Mouse (Mus musculus) embryonic facial prominence, embryonic 15.5 days (tissue): Measurements from ENCODE around the gene Rnf145. TPM values are rescaled to one million over a fixed set of nuclear protein-coding genes. Genes with fewer than 3 reads are reported as not detected.

Experiments used
- ATAC-seq: fragments of 200-750 bp; cut with Nextera tagmentation; 2 replicates; pipeline ENCODE4 v1.8.0; 2017; ENCODE audit warnings: low read depth, moderate TSS enrichment; ENCODE audit not compliant: insufficient number of reproducible peaks, low FRiP score, low TSS enrichment
- H3K27ac ChIP-seq: fragments of 300-500 bp; sonication (generic); replicated peaks from 2 replicates; pipeline ENCODE4 v1.5.1; 2015; ENCODE audit warnings: mild to moderate bottlenecking, inconsistent platforms
- H3K27me3 ChIP-seq: fragments of 300-500 bp; sonication (generic); 2 replicates; pipeline ENCODE4 v1.6.1; 2015; ENCODE audit warnings: inconsistent platforms
- H3K36me3 ChIP-seq: fragments of 300-500 bp; sonication (generic); 2 replicates; pipeline ENCODE4 v1.6.1; 2015; ENCODE audit warnings: mild to moderate bottlenecking, inconsistent platforms
- H3K4me1 ChIP-seq: fragments of 300-500 bp; sonication (generic); 2 replicates; pipeline ENCODE4 v1.6.1; 2015; ENCODE audit warnings: inconsistent platforms
- H3K4me2 ChIP-seq: fragments of 300-500 bp; sonication (generic); replicated peaks from 2 replicates; pipeline ENCODE4 v1.6.1; 2015; ENCODE audit warnings: mild to moderate bottlenecking, inconsistent platforms
- H3K4me3 ChIP-seq: fragments of 300-500 bp; sonication (generic); replicated peaks from 2 replicates; pipeline ENCODE4 v1.5.1; 2015; ENCODE audit warnings: mild to moderate bottlenecking, inconsistent platforms
- H3K9ac ChIP-seq: fragments of 300-500 bp; sonication (generic); 2 replicates; pipeline ENCODE4 v1.6.1; 2015; ENCODE audit warnings: inconsistent platforms
- H3K9me3 ChIP-seq: fragments of 300-500 bp; sonication (generic); replicated peaks from 2 replicates; pipeline ENCODE4 v1.6.1; 2016; ENCODE audit warnings: inconsistent platforms
- WGBS: fragments of 180-500 bp; shearing (Covaris S2); methylation state at CpG from one replicate; pipeline ENCODE4 v1.1.7; 2015; 5-methylcytosine and 5-hydroxymethylcytosine counted together
- polyA plus RNA-seq: library from polyadenylated mRNA; unstranded; fragments of >200 nt; fragmentation: Nextera tagmentation; extraction: Ambion mirVana; gene quantifications from 2 replicates; pipeline ENCODE4 v1.2.1, GENCODE M21; 2015

Rnf145 gene
- 75.2 and 77.5 TPM in 2 replicates for polyA plus RNA-seq

- Histone ChIP-seq H3K4me2 (peak within 1 kb of the TSS; percentile 93), H3K4me1 (peaks cover 15% of the 10 kb centered on the region), H3K9me3 (no peaks in the 10 kb centered on the region), H3K4me3 (peak within 1 kb of the TSS; percentile 99), H3K9ac (peak within 1 kb of the TSS; percentile 97), H3K27ac (peak within 1 kb of the TSS; percentile 91), H3K27me3 (no peaks in the 10 kb centered on the region), H3K36me3 (no peaks in the 10 kb centered on the region)
- under 1% methylated on average over 70 of the region's 70 CpGs for WGBS
- peak; percentile 87 for ATAC-seq
Measured at GRCm38 (mm10) chr11:44518281-44519095, at the start of gene Rnf145. Rnf145 (plus strand) TSS chr11:44518964.

- peak overlapping the region; percentile 82 for H3K9ac ChIP-seq
- peak; percentile 79 for ATAC-seq
- under 1% methylated on average over 59 of the region's 59 CpGs for WGBS
Measured at GRCm38 (mm10) chr11:44469646-44470431, 48.9 kb upstream of the Rnf145 start.

GRCm38 (mm10) chr11:44470432-44471336 lies 48.1 kb upstream of the Rnf145 start, which contains the start of gene Ublcp1:
Ublcp1 (minus strand) TSS chr11:44470498.
- 0 out of 2 replicates have a peak, but pooled peaks cover 4% of the 10 kb centered on the region for H3K36me3 ChIP-seq
- no peaks in the 10 kb centered on the region for H3K9me3 ChIP-seq
- peaks cover 14% of the 10 kb centered on the region for H3K4me1 ChIP-seq
- peak; percentile 91 for ATAC-seq
- H3K4me2 ChIP-seq = peak within 1 kb of the TSS; percentile 93
- peak within 1 kb of the TSS; percentile 96 for H3K27ac ChIP-seq
- under 1% methylated on average over 54 of the region's 54 CpGs for WGBS
- no peaks in the 10 kb centered on the region for H3K27me3 ChIP-seq
- H3K9ac ChIP-seq = peak within 1 kb of the TSS; percentile 82
- H3K4me3 ChIP-seq = peak within 1 kb of the TSS; percentile 92

More at GRCm38 (mm10) chr11:44469646-44470431, 48.9 kb upstream of the Rnf145 start:
- Histone ChIP-seq H3K4me1 (peaks cover 14% of the 10 kb centered on the region), H3K4me2 (peak overlapping the region; percentile 93), H3K36me3 (0 out of 2 replicates have a peak, but pooled peaks cover 4% of the 10 kb centered on the region), H3K27me3 (no peaks in the 10 kb centered on the region), H3K4me3 (peak overlapping the region; percentile 92), H3K27ac (peak overlapping the region; percentile 96; the same call in 1 of the 2 replicates), H3K9me3 (no peaks in the 10 kb centered on the region)

GRCm38 (mm10) chr11:44471337-44471995 lies 47.3 kb upstream of the Rnf145 start:
- Histone ChIP-seq H3K9me3 (no peaks in the 10 kb centered on the region), H3K4me1 (peaks cover 14% of the 10 kb centered on the region), H3K27me3 (no peaks in the 10 kb centered on the region), H3K4me2 (peak overlapping the region; percentile 93), H3K27ac (peak overlapping the region; percentile 96), H3K9ac (peak overlapping the region; percentile 82), H3K36me3 (no peaks in the 10 kb centered on the region), H3K4me3 (peak overlapping the region; percentile 92)
- 14% methylated on average over 4 of the region's 4 CpGs for WGBS
- ATAC-seq = no peak

GRCm38 (mm10) chr11:44475467-44475866 lies 43.3 kb upstream of the Rnf145 start:
- H3K4me2 ChIP-seq = no peak overlapping the region
- H3K9ac ChIP-seq = no peak overlapping the region
- 72% methylated on average over 3 of the region's 3 CpGs for WGBS

GRCm38 (mm10) chr11:44476445-44476844 lies 42.3 kb upstream of the Rnf145 start:
- H3K4me3 ChIP-seq = no peak overlapping the region
- ATAC-seq = no peak
- 82% methylated on average over 2 of the region's 2 CpGs for WGBS
- no peak overlapping the region for H3K9ac ChIP-seq
- no peaks in the 10 kb centered on the region for H3K27me3 ChIP-seq
- H3K27ac ChIP-seq = no peak overlapping the region
- no peaks in the 10 kb centered on the region for H3K9me3 ChIP-seq
- H3K4me2 ChIP-seq = no peak overlapping the region
- no peaks in the 10 kb centered on the region for H3K36me3 ChIP-seq
- H3K4me1 ChIP-seq = peaks cover 3% of the 10 kb centered on the region; the same call in 1 of the 2 replicates

More at GRCm38 (mm10) chr11:44475467-44475866, 43.3 kb upstream of the Rnf145 start:
- ATAC-seq = no peak
- no peaks in the 10 kb centered on the region for H3K27me3 ChIP-seq
- no peaks in the 10 kb centered on the region for H3K9me3 ChIP-seq
- H3K4me3 ChIP-seq = no peak overlapping the region
- peaks cover 6% of the 10 kb centered on the region for H3K4me1 ChIP-seq
- H3K27ac ChIP-seq = no peak overlapping the region
- no peaks in the 10 kb centered on the region for H3K36me3 ChIP-seq

GRCm38 (mm10) chr11:44478382-44478781 lies 40.4 kb upstream of the Rnf145 start:
- 90% methylated on average over 4 of the region's 4 CpGs for WGBS
- no peaks in the 10 kb centered on the region for H3K36me3 ChIP-seq

GRCm38 (mm10) chr11:44480246-44480645 lies 38.5 kb upstream of the Rnf145 start:
- Histone ChIP-seq H3K9me3 (no peaks in the 10 kb centered on the region), H3K4me1 (no peaks in the 10 kb centered on the region), H3K27me3 (no peaks in the 10 kb centered on the region), H3K27ac (no peak overlapping the region), H3K4me3 (no peak overlapping the region), H3K4me2 (no peak overlapping the region), H3K36me3 (no peaks in the 10 kb centered on the region), H3K9ac (no peak overlapping the region)
- 87% methylated on average over 6 of the region's 6 CpGs for WGBS
- ATAC-seq = no peak

More at GRCm38 (mm10) chr11:44478382-44478781, 40.4 kb upstream of the Rnf145 start:
- Histone ChIP-seq H3K27ac (no peak overlapping the region), H3K4me2 (no peak overlapping the region), H3K9ac (no peak overlapping the region), H3K4me1 (no peaks in the 10 kb centered on the region), H3K9me3 (no peaks in the 10 kb centered on the region), H3K27me3 (no peaks in the 10 kb centered on the region), H3K4me3 (no peak overlapping the region)
- no peak for ATAC-seq

GRCm38 (mm10) chr11:44485089-44485736 lies 33.6 kb upstream of the Rnf145 start:
- Histone ChIP-seq H3K27me3 (no peaks in the 10 kb centered on the region), H3K36me3 (no peaks in the 10 kb centered on the region)

GRCm38 (mm10) chr11:44489117-44489516 lies 29.6 kb upstream of the Rnf145 start:
- no peak overlapping the region for H3K27ac ChIP-seq
- 91% methylated on average over 1 of the region's 1 CpGs for WGBS
- H3K9ac ChIP-seq = no peak overlapping the region
- no peak for ATAC-seq
- no peak overlapping the region for H3K4me3 ChIP-seq
- no peaks in the 10 kb centered on the region for H3K27me3 ChIP-seq
- H3K4me1 ChIP-seq = no peaks in the 10 kb centered on the region
- H3K36me3 ChIP-seq = no peaks in the 10 kb centered on the region
- H3K4me2 ChIP-seq = no peak overlapping the region
- H3K9me3 ChIP-seq = no peaks in the 10 kb centered on the region

More at GRCm38 (mm10) chr11:44485089-44485736, 33.6 kb upstream of the Rnf145 start:
- WGBS = 91% methylated on average over 7 of the region's 7 CpGs
- no peak overlapping the region for H3K4me3 ChIP-seq
- no peaks in the 10 kb centered on the region for H3K4me1 ChIP-seq
- no peak for ATAC-seq
- H3K27ac ChIP-seq = no peak overlapping the region
- no peak overlapping the region for H3K4me2 ChIP-seq
- no peak overlapping the region for H3K9ac ChIP-seq
- no peaks in the 10 kb centered on the region for H3K9me3 ChIP-seq
